Mouse (Mus musculus): ENCODE data around the gene Bax.

Gene Bax

DNA sequence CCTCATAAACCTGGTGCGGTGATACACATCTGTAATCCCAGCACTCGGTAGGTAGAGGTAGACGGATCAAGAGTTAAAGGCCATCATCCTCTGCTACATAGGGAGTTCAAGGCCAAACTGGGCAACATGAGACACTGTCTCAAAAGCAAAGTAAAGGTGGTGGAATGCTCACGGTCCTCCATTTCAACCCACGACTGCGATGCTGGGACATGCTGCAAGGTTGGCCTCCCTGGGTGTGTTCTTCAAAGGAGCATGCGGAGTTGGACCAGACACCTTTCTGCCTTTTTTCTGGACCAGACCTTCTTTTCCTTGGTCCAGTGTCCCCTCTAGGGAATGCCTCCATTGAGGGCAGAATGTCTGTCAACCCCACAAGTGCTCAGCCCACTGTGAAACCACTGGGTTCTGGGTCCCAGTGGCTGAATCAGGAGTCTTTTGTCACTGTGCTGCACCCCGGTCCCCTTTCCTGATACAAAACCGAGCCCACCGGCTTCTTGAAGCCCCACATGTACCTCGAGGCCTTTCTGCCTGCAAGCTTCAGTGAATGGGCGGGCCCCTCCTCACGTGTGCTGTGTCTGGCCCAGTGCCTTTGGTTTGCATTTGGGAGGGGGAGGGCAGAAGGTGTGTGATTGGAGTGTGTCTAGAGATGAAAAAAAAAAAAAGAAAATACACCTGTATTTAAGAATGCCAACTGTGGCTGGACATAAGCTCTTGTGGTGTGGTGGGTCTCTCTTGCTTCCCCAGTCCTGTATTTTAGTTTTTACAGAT is 10.6 kb downstream of the Bax start:
- no peak for DNase-seq

- peak; percentile 46 for DNase-seq
These were observed 11.7 kb downstream of the Bax start for GRCm38 (mm10) chr7:45454971-45455370.

- peak; percentile 80 for DNase-seq
These were observed 15.2 kb downstream of the Bax start for GRCm38 (mm10) chr7:45451344-45451982.

- DNase-seq: no peak
These were observed 16.7 kb downstream of the Bax start for GRCm38 (mm10) chr7:45449974-45450373.

- no peak for DNase-seq
These were observed 19.2 kb downstream of the Bax start for GRCm38 (mm10) chr7:45447325-45447990.

- DNase-seq: no peak
These were observed 20.1 kb downstream of the Bax start for GRCm38 (mm10) chr7:45446589-45446988.

GRCm38 (mm10) chr7:45443526-45444420 is 22.9 kb downstream of the Bax start:
- DNase-seq: no peak

- DNase-seq: peak; percentile 56
These were observed 29.0 kb downstream of the Bax start, which contains the start of gene Ruvbl2 for GRCm38 (mm10) chr7:45437521-45438276. Ruvbl2 (minus strand) TSS chr7:45438096.

GRCm38 (mm10) chr7:45437046-45437445 is 29.7 kb downstream of the Bax start:
- DNase-seq: no peak

DNA sequence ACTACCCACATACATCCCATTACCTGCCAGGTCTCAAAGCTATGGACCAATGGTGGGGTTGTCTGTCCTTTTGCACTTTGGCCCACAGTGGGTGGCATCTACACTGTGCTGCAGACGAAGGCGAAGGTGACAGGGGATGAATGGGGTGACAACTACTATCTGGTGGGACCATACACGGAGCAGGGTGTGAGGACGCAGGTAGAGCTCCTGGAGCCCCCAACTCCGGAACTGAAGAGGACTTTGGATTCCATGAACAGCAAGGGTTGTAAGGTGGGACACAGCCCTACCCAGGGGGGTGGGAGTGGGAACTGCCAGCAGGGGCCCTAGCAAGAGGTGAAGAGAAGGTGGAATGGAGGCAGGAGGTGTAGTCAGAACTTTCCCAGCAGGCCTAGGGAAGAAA is 30.3 kb downstream of the Bax start:
- DNase-seq: peak; percentile 51

GRCm38 (mm10) chr7:45435038-45435437 is 31.7 kb downstream of the Bax start:
- no peak for DNase-seq

- peak; percentile 100 for DNase-seq
These were observed 32.3 kb downstream of the Bax start, which contains the start of gene Gys1 for GRCm38 (mm10) chr7:45434203-45435015. Gys1 (plus strand) TSS chr7:45434844.

DNA sequence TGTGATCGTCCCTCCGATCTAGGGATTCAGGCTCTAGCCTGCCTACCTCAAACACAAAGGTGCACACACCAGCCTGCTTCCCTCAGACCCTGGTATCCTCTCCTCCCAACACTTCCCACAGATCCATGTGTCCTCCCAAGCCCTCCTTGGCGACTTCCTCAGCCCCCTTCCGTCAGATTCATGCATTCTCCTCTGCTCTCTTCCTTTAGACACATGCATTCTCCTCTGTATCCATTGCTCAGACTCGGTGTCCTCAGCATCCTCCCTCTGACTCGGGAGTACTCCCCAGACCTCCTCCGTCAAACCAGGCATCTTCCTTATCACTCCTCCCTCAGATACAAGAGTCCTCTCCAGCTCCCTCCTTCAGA is 32.9 kb downstream of the Bax start:
- no peak for DNase-seq

DNA sequence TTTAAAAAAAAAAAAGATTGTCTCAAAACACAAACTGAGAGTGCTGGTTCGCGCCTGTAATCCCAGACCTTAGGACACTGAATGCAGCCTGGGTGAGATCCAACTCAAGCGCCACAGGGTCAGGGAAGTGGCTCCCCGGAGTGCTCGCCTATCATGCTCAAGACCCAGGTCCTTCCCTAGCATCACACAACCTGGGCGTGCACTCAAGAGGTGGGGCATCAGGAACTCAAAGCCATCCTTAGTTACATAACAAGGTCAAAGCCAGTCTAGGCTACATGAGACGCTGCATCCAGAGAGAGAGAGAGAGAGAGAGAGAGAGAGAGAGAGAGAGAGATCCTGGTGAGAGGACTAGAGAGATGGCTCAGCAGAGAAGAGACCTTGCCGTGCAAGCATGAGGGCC is 40.1 kb downstream of the Bax start:
- DNase-seq: no peak

GRCm38 (mm10) chr7:45421194-45421593 is 45.5 kb downstream of the Bax start:
- DNase-seq: no peak

DNA sequence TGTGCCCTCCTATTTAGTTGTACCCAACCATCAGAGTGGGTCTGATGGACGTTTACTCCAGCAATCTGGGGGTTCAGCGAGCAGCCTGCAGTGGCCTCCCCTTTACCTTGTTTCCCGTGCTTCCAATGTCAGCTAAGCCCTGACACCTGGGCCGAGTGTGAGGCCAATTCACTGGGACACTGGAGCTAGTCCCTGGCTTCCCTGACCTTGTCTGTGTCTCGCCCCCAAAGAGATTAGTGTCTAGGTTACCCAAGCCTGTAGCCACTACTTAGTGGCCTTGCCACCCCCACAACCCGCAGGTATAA is 46.1 kb downstream of the Bax start, which contains the start of gene Lhb:
Gene Lhb (plus strand): TSS at position 206 of the 305 bp plus-strand sequence.
- no peak for DNase-seq

DNA sequence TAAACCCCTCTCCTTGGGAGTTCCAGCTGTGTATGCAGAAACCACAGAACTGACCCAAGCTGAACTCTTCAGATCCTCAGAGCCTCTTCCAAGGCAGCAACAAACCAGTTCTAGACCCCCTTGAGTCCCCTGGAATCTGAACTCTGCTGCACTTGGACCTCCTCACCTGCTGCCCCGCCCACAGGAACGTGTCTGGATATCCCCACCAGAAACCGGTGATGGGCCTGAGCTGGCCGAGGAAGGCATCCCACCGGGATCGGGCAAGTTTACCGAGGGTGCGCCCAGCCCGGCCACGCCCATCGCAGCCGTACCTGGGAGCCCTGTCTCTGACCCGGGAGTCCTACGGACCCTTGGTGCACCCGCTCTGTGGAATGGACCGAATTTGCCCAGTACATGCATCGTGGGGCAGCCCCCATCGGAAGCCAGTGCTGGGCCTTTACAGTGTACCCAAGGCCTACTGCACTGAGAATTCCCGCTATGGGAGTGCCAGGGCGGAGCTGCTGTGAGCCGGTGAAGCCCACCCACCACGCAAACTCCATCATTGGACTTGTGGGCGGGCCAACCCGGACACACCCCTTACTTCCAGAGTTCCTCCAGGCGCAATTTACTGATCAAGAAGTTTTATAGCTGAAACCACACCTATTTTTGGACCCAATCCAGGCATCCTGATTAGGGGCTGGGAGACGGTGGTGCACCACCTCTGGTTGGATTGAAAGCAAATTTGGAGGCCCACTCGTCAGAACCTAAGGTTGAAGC is 46.7 kb downstream of the Bax start:
- DNase-seq: no peak

DNA sequence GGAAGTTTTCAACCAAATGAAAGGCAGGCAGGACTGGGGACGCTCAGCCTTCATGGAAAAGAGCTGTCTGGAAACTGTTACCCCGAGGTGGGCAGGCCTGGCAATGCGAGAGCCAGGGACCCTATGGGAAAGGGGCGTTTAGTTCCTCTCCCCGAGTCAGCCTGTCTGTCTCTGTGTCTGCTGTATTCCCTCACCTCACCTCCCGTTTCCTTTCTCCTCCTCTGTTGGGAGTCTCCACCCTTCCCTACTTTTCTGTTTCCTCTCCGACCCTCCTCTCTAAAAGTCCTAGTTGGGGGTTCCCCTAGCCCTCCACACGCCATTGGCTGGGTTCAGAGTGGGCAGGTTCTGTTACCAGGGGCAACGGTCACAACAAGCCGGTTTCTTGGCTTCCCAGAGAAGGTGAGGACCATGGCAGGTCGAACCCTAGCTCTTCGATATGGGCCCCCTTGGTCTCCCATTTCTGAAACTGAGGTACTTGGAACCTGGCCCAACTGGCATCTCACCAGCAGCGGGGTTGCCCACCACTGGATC is 48.7 kb downstream of the Bax start:
- DNase-seq: no peak

GRCm38 (mm10) chr7:45415636-45416035 is 51.1 kb downstream of the Bax start:
- DNase-seq: no peak

DNA sequence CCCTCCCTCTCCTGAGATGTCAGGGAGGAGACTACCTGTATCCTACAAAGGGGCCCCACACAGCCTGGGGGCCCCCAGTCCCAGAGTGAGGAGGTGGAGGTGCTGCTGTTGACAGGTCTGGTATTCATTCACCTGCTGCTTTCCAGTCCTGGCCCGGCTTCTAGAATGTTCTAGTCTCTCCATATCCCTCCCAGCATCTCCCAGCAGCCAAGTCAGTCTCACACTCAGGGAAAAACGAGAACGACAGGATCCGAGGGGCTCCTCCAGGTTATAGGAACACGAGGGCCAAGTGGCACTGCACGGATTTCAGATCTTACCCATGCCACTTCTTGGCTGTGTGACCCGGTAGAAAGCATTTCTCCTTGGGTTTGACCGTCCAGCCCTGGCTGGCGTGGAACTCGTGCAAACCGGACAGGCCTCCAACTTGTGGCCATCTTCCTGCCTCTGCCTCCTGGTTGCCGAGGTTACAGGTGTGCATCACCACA is 51.9 kb downstream of the Bax start:
- DNase-seq: no peak

All from cerebellum, adult 11-12 months (tissue).